Mouse (Mus musculus): ENCODE data around the gene Bahcc1. TPM values are rescaled to one million over a fixed set of nuclear protein-coding genes. Genes with fewer than 3 reads are reported as not detected.

The Bahcc1 gene
- polyA plus RNA-seq, 1 experiment, result 10.1 TPM

DNA sequence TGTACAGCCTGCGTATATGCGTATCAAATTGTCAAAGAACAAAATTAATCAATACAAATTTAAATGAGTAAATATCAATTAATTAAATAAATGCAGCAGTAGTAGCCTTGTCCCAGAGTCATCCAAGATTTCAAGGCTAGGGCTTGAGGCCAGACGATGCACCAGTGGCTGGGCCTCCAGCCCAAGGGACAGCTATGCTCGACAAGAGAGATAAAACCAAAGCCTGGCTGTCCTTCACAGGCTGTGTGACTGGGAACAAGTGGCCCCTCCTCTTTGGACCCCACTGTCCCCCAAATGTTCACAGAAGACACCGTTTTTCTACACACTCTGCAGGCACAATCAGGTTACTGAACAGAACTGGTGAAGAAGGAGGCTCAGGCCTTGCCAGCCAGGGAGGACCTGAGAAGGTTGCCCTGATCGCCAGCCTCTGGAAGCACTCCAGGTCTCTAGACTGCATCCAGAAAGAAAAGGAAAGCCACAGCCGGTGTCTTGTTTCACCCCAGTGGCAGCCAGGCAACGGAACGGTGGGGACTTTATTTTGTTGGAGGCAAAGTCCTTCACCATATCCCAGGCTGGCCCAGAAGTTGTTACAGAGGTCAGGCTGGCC is 12.7 kb upstream of the Bahcc1 start:
- TF ChIP-seq POLR2A (IDR thresholded peaks at IDR 0.05; ENCODE audit: extremely low read depth, insufficient read depth, low read length) (no peak), CTCF (IDR thresholded peaks at IDR 0.05; ENCODE audit: extremely low read depth, insufficient read depth, low read length) (no peak)
- Histone ChIP-seq H3K4me3 (ENCODE audit: insufficient read depth, low read length) (no peak overlapping the region), H3K4me1 (ENCODE audit: control insufficient read depth, insufficient read depth, low read length) (no peaks in the 10 kb centered on the region), H3K27ac (ENCODE audit: insufficient read depth, low read length) (no peak overlapping the region; the same call in 1 of the 2 replicates)

DNA sequence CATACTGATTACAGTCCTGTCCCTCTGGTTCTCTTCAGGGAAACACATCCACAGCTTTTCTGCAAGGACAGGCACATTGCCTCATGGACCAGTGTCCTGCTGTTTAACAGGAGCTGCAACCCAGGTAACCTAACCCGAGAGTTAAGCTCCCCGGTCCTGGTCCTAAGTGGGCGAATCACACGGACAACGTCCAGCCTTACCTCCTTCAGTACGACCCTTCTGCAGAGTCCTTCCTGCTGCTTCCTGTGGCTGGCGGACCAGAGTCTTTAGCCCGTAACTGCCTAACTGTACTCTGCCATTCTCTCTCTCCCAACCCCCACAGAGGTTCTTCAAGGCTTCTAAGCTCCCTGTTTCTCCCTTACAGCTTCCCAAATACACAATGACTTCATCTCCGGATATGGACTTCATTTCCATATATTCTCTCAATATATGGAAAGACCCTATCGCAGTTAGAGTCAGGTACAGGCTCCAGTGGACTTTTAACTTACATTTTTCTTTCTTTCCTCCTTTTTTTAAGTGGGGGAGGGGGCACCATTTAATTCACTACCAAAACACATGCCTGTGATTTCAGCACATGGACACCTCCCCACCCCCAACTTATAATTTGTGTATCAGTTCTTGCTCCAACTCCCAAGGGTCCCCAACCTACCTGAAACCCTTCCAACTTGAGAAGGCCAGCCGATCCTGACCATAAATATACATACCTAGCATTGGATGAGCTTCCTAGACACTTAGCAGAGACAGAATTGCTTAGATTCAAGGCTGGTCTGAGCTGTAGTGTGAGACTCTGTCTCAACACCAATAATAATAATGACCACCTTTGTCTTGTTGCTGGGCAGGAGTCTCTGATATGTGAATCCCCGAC is 11.6 kb upstream of the Bahcc1 start:
- no peak overlapping the region for H3K27ac ChIP-seq (ENCODE audit: insufficient read depth, low read length)
- H3K4me1 ChIP-seq (ENCODE audit: control insufficient read depth, insufficient read depth, low read length), result no peaks in the 10 kb centered on the region; the same call in 1 of the 2 replicates
- no peak overlapping the region for H3K4me3 ChIP-seq (ENCODE audit: insufficient read depth, low read length)
- no peak for TF ChIP-seq CTCF (IDR thresholded peaks at IDR 0.05; ENCODE audit: extremely low read depth, insufficient read depth, low read length)
- TF ChIP-seq POLR2A (IDR thresholded peaks at IDR 0.05; ENCODE audit: extremely low read depth, insufficient read depth, low read length), result no peak

DNA sequence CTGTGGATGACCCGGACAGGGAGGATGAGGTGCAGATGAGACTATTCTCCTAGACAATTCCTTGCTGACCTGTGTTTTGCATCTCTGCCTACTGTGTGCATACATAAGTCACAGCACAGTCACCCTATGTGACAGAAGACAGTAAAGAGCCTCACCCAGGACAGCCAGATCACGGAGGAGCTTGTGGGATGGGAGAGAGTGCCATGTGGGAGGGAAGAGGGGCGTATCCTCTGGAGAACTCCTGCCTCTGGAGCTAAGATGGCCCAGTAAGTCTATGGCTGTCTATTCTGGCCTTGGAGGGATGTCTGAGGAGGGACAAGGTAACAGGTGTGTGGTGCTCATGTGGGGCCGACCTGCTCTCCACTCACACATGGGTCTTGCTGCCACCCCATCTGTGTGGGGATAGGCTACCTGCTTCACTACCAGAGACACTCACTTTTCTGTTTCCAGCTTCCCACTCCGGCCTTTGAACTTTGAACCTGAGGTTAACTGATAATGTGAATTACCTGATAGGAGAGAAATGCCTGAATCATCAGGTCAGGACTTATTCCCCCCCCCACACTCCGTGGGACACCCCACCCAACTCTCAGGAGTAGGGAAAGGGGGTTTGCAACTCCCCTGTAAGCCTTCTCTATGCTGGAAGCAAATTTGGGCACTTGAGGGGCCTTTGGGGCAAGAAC is 10.2 kb upstream of the Bahcc1 start:
- Histone ChIP-seq H3K4me1 (ENCODE audit: control insufficient read depth, insufficient read depth, low read length) (no peaks in the 10 kb centered on the region; the same call in 1 of the 2 replicates), H3K27ac (ENCODE audit: insufficient read depth, low read length) (peak overlapping the region; percentile 47), H3K4me3 (ENCODE audit: insufficient read depth, low read length) (no peak overlapping the region)
- TF ChIP-seq POLR2A (IDR thresholded peaks at IDR 0.05; ENCODE audit: extremely low read depth, insufficient read depth, low read length) (no peak), CTCF (IDR thresholded peaks at IDR 0.05; ENCODE audit: extremely low read depth, insufficient read depth, low read length) (no peak)

DNA sequence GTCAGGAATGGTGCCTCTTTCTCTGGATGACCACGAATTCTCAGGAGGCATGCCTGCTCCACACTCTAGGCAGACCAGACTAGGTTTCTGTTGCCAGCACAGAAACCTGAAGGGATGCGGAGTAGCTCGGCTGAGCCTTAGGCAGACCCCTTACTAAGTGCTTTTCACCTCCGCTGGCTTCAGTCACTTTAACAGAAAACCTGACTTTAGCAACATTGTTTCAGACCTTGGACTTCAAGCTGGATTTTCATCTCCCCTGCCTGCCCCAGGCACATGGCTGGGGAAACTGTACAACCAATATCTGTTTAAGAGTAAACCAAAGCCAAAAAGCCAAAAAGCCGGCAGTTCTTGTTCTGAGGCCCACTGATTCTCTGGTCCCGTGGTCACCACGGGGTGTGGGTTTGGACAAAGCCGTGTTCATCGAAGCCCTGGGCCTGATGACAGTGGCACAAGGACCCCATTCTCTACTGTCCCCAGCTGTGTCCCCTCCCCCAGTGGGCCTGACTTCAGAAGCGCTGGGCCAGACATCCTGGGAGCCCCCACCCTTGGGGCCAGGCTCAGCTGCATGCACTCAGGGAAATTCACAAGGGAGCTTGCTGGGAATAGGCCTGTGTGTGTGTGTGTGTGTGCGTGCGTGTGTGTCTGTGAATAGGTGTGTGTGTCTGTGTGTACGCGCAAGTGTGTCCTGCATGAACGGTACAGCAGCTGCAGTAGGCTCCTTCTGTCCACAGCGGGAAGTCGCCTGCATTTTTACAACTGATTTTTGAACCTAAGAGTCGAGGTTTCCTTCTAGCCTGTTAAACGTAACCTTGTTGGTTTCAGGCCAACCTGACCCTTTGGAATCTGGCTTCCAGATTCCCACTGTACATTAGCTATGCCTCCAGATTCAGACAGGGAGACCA is 8.9 kb upstream of the Bahcc1 start:
- H3K4me3 ChIP-seq (ENCODE audit: insufficient read depth, low read length), result no peak overlapping the region
- TF ChIP-seq CTCF (IDR thresholded peaks at IDR 0.05; ENCODE audit: extremely low read depth, insufficient read depth, low read length) (no peak), POLR2A (IDR thresholded peaks at IDR 0.05; ENCODE audit: extremely low read depth, insufficient read depth, low read length) (no peak)
- no peaks in the 10 kb centered on the region; the same call in 1 of the 2 replicates for H3K4me1 ChIP-seq (ENCODE audit: control insufficient read depth, insufficient read depth, low read length)
- H3K27ac ChIP-seq (ENCODE audit: insufficient read depth, low read length), result peak overlapping the region; percentile 53; the same call in 1 of the 2 replicates

DNA sequence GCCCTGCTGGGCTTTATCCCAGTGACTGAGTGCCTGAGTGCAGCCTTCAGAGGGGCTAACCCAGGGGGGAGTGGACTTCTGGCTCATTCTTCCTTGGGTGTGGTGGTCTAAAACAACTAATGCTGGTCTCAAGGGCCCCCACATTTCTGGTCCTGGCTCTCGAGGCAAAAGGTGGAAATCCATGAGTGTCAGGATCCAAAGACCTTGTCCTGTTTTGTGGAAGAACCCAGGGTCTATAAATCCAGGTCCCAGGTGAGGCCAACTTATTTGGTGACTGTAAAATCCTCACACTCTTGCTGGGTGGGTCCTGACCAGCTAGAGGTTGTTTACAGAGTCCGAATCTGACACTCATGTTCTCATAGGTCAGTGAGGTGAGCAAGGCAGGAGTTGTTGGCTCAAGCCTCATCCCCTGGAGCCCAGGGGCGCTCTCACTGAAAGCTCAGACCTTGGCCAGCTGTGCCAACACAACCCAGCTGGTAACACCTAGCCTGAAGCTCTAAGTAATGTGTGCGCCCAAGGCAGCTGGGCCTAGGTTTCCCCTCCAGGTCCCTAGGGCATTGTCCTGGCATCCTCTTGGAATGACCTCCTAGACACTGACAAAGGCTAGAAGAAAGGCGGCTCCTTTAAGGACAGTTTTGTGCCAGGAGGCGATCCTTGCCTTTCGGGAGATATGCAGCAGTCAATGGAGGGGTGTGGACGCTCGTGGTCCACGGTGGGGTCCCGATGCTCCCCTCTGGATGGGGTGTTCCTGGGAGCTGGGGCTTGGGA is 8.1 kb upstream of the Bahcc1 start:
- TF ChIP-seq CTCF (IDR thresholded peaks at IDR 0.05; ENCODE audit: extremely low read depth, insufficient read depth, low read length) (no peak), POLR2A (IDR thresholded peaks at IDR 0.05; ENCODE audit: extremely low read depth, insufficient read depth, low read length) (no peak)
- Histone ChIP-seq H3K4me1 (ENCODE audit: control insufficient read depth, insufficient read depth, low read length) (peaks cover 3% of the 10 kb centered on the region), H3K4me3 (ENCODE audit: insufficient read depth, low read length) (0 out of 2 replicates have a peak overlapping the region, but pooled peaks have one; percentile 12), H3K27ac (ENCODE audit: insufficient read depth, low read length) (peak overlapping the region; percentile 63; the same call in 1 of the 2 replicates)

DNA sequence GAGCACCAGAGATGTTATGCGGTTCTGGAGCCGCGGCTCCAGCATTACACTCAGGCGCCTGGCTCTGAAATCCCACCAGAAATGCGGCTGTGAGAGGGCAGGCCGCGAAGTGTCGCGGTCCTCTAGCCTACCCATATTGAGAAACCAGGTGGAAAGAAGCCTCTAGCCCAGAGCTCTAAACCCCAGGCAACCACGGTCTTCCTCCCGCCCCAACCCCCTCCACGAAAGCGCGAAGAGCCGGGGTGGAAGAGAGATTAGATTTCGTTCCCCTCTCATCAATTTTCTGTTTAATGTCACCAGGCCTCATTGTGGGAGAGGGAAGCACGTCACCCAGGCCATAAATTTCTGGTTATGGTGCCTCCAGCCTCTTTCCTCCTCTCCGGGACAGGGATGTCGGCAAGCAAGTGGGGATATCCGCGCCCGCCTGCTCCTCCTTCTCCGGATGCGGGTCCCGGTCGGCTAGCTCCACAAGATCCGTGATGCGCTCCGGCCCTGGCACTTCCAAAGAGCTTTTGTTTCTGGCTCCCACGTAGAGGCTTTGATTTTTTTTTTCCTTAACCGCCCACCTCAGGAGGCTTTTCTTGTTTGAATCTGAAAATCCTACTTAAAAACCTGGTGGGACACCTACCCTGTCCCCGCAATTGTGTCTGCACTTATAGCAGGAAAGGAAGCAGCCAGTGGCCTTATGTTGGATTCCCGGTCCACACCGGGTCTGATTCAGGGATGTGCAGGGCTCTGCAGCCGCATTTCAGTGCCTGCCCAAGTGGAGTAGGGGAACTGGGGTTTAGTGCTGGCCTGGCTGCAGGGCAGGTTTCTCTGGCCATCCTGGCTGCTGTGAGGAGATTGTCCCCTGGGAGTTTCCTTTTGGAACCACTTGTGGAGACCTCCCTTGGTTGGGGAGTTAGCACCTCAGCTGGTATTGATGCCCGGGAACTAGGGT is 7.2 kb upstream of the Bahcc1 start:
- Histone ChIP-seq H3K4me3 (ENCODE audit: insufficient read depth, low read length) (peak overlapping the region; percentile 12; the same call in 1 of the 2 replicates), H3K27ac (ENCODE audit: insufficient read depth, low read length) (peak overlapping the region; percentile 63), H3K4me1 (ENCODE audit: control insufficient read depth, insufficient read depth, low read length) (peaks cover 3% of the 10 kb centered on the region)
- no peak for TF ChIP-seq POLR2A (IDR thresholded peaks at IDR 0.05; ENCODE audit: extremely low read depth, insufficient read depth, low read length)
- TF ChIP-seq CTCF (IDR thresholded peaks at IDR 0.05; ENCODE audit: extremely low read depth, insufficient read depth, low read length), result no peak

DNA sequence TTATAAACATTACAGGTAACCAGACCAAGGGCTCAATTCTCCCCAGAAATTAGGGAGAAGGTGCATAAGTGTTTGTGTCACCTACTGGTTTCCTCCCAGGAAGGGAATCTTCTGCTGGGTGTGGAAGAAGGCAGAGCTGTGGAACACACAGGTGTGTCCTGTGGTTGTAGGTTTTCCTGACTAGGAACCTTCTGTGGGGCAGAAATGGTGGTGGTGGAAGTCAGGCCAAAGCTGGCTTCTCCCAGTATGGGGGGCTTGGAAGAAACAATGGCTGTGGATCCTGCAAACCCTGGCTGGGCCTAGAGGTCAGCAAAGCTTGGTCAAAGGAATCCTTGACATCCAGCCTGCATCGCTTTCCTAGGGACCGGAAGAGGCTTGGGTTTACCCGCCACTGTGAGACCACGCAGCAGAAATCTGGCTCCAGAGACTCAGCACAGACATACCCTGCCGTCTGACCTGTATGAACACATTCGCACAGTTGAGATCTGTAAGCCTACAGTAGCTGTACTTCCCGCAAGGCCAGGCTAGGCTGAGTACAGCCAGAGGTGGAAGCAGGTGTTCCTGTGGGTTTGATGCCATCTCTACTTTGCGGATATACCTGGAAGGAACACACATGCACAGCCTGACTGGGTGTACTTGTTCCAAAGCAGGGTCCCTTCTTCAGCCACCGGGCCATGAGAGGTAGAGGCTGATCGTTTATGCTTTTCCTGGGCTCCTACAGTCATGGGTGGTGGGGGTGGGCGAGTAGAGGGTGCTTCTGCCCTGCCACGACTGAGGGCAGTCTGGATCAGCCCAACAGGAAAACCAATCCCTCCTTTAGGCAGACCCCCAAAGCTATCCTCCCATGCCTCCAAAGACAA is 6.1 kb upstream of the Bahcc1 start:
- Histone ChIP-seq H3K4me1 (ENCODE audit: control insufficient read depth, insufficient read depth, low read length) (peaks cover 3% of the 10 kb centered on the region), H3K27ac (ENCODE audit: insufficient read depth, low read length) (no peak overlapping the region), H3K4me3 (ENCODE audit: insufficient read depth, low read length) (no peak overlapping the region)
- no peak for TF ChIP-seq CTCF (IDR thresholded peaks at IDR 0.05; ENCODE audit: extremely low read depth, insufficient read depth, low read length)
- TF ChIP-seq POLR2A (IDR thresholded peaks at IDR 0.05; ENCODE audit: extremely low read depth, insufficient read depth, low read length), result no peak

Data from cortical plate, adult 2 months (tissue).